Mouse (Mus musculus) intestine, embryonic 15.5 days (tissue): ENCODE results near the gene Rxra. TPM values are rescaled to one million over a fixed set of nuclear protein-coding genes. Genes with fewer than 3 reads are reported as not detected.

Experiments
- ATAC-seq: fragments of 200-750 bp; cut with Nextera tagmentation; 2 replicates; pipeline ENCODE4 v1.8.0; 2017; ENCODE audit warnings: moderate TSS enrichment, moderate library complexity
- H3K27ac ChIP-seq: fragments of 300-500 bp; sonication (generic); 2 replicates; pipeline ENCODE4 v1.5.1; 2015; ENCODE audit warnings: mild to moderate bottlenecking, inconsistent platforms
- H3K27me3 ChIP-seq: fragments of 300-500 bp; sonication (generic); replicated peaks from 2 replicates; pipeline ENCODE4 v1.6.1; 2015; ENCODE audit warnings: inconsistent platforms
- H3K36me3 ChIP-seq: fragments of 300-500 bp; sonication (generic); 2 replicates; pipeline ENCODE4 v1.6.1; 2015; ENCODE audit warnings: inconsistent platforms
- H3K4me1 ChIP-seq: fragments of 300-500 bp; sonication (generic); replicated peaks from 2 replicates; pipeline ENCODE4 v1.6.1; 2015; ENCODE audit warnings: inconsistent platforms
- H3K4me2 ChIP-seq: fragments of 300-500 bp; sonication (generic); replicated peaks from 2 replicates; pipeline ENCODE4 v1.6.1; 2015; ENCODE audit warnings: mild to moderate bottlenecking, inconsistent platforms
- H3K4me3 ChIP-seq: fragments of 300-500 bp; sonication (generic); replicated peaks from 2 replicates; pipeline ENCODE4 v1.5.1; 2015; ENCODE audit warnings: inconsistent platforms
- H3K9ac ChIP-seq: fragments of 300-500 bp; sonication (generic); 2 replicates; pipeline ENCODE4 v1.6.1; 2015; ENCODE audit warnings: inconsistent platforms
- H3K9me3 ChIP-seq: fragments of 300-500 bp; sonication (generic); 2 replicates; pipeline ENCODE4 v1.6.1; 2016; ENCODE audit warnings: inconsistent platforms
- WGBS: fragments of 180-500 bp; shearing (Covaris S2); methylation state at CpG from one replicate; pipeline ENCODE4 v1.1.7; 2015; 5-methylcytosine and 5-hydroxymethylcytosine counted together
- polyA plus RNA-seq: library from polyadenylated mRNA; unstranded; fragments of >200 nt; fragmentation: Nextera tagmentation; extraction: Ambion mirVana; gene quantifications from 2 replicates; pipeline ENCODE4 v1.2.1, GENCODE M21; 2015

Rxra gene
- polyA plus RNA-seq, 1 experiment from 2014 or later, result 12.5 TPM

DNA sequence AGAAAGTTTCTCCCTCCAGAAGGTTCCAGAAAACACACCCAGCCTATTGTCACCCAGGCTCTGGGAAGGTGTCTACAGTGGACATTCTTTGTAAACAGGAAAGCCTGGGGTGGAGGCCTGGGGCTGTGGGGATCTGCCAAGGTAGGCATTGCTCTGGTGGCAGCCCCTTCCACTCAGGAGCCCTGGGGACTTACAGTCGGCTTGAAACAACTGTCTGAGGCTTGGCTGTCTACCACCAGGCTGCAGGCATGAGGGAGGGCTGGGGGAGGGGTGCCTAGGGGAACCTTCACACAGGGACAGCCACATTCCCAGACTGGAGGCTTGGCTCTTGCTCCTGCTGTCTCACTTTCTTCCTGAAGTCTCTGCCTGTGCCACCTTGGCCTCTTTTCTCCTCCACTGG is 58.1 kb downstream of the Rxra start:
- Histone ChIP-seq H3K36me3 (no peaks in the 10 kb centered on the region), H3K4me1 (peaks cover 43% of the 10 kb centered on the region), H3K27me3 (no peaks in the 10 kb centered on the region), H3K4me3 (no peak overlapping the region), H3K9ac (no peak overlapping the region), H3K9me3 (no peaks in the 10 kb centered on the region), H3K27ac (0 out of 2 replicates have a peak overlapping the region, but pooled peaks have one; percentile 30), H3K4me2 (no peak overlapping the region)
- ATAC-seq, result no peak
- 14% methylated on average over 1 of the region's 1 CpGs for WGBS

DNA sequence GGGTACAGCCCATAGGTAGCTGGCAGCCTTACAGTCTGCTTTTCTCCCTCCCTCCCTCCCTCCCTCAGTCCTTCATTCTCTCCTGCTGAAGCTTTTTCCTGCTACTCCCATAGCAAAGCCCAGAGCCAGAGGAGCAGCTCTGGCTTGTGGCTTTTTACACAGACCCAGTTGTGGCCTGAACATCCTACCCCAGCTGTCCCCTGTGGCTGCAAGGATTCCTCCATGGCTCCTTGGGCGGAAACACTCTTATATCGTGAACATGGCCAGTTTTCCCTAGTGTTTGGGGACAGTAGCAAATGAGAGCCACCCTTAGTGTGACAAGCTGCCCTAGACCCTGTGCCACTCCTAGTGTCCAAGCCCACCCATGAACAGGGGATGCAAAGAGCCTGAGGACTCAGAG is 58.6 kb downstream of the Rxra start:
- Histone ChIP-seq H3K9ac (no peak overlapping the region), H3K27ac (0 out of 2 replicates have a peak overlapping the region, but pooled peaks have one; percentile 30), H3K27me3 (no peaks in the 10 kb centered on the region), H3K4me1 (peaks cover 48% of the 10 kb centered on the region), H3K4me2 (no peak overlapping the region), H3K36me3 (no peaks in the 10 kb centered on the region), H3K9me3 (no peaks in the 10 kb centered on the region), H3K4me3 (no peak overlapping the region)
- no peak for ATAC-seq
- WGBS, result 70% methylated on average over 2 of the region's 2 CpGs

DNA sequence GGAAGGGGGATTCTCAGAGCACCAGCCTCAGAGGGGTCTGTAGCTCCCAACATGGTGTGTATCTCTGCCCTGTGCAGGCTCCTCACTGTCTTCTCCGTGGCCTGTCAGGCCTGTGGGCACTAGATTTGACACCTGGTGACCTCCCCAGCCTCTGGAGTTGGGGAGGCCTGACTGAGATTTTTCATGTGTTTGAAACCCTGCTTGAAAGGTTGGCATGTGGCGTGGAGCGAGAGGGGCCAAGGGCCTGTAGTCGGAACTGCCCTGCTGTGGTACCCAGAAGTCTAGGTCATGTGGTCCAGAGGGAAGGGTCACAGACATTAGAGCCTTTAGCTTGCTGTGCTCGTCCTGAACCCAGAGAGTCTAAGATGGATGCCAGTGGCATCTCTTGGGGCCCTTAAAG is 60.6 kb downstream of the Rxra start:
- no peak overlapping the region for H3K4me3 ChIP-seq
- H3K4me2 ChIP-seq, result no peak overlapping the region
- H3K4me1 ChIP-seq, result peaks cover 55% of the 10 kb centered on the region
- no peak overlapping the region for H3K27ac ChIP-seq
- 92% methylated on average over 5 of the region's 5 CpGs for WGBS
- H3K36me3 ChIP-seq, result peaks cover 5% of the 10 kb centered on the region; the same call in 1 of the 2 replicates
- no peak for ATAC-seq
- no peak overlapping the region for H3K9ac ChIP-seq
- H3K27me3 ChIP-seq, result no peaks in the 10 kb centered on the region
- no peaks in the 10 kb centered on the region for H3K9me3 ChIP-seq

GRCm38 (mm10) chr2:27738396-27738795 is 62.2 kb downstream of the Rxra start:
- Histone ChIP-seq H3K4me2 (no peak overlapping the region), H3K27ac (no peak overlapping the region), H3K36me3 (peaks cover 9% of the 10 kb centered on the region; the same call in 1 of the 2 replicates), H3K4me3 (no peak overlapping the region), H3K9ac (no peak overlapping the region), H3K9me3 (no peaks in the 10 kb centered on the region), H3K4me1 (peaks cover 39% of the 10 kb centered on the region), H3K27me3 (no peaks in the 10 kb centered on the region)
- no peak for ATAC-seq
- WGBS, result 88% methylated on average over 3 of the region's 3 CpGs

GRCm38 (mm10) chr2:27740091-27740608 is 63.9 kb downstream of the Rxra start:
- Histone ChIP-seq H3K36me3 (peaks cover 9% of the 10 kb centered on the region; the same call in 1 of the 2 replicates), H3K9me3 (no peaks in the 10 kb centered on the region), H3K4me2 (peak overlapping the region; percentile 25), H3K4me1 (peaks cover 37% of the 10 kb centered on the region), H3K4me3 (no peak overlapping the region), H3K27me3 (no peaks in the 10 kb centered on the region), H3K27ac (peak overlapping the region; percentile 46), H3K9ac (no peak overlapping the region)
- ATAC-seq, result peak; percentile 73
- WGBS, result 9% methylated on average over 16 of the region's 16 CpGs

- H3K9me3 ChIP-seq, result no peaks in the 10 kb centered on the region
- no peak overlapping the region for H3K4me3 ChIP-seq
- H3K4me1 ChIP-seq, result peaks cover 58% of the 10 kb centered on the region
- H3K27ac ChIP-seq, result no peak overlapping the region
- H3K36me3 ChIP-seq, result peaks cover 15% of the 10 kb centered on the region; the same call in 1 of the 2 replicates
- no peak for ATAC-seq
- H3K9ac ChIP-seq, result no peak overlapping the region
- no peaks in the 10 kb centered on the region for H3K27me3 ChIP-seq
- 96% methylated on average over 1 of the region's 1 CpGs for WGBS
- no peak overlapping the region for H3K4me2 ChIP-seq
Measured at GRCm38 (mm10) chr2:27743177-27743576, 66.9 kb downstream of the Rxra start.

DNA sequence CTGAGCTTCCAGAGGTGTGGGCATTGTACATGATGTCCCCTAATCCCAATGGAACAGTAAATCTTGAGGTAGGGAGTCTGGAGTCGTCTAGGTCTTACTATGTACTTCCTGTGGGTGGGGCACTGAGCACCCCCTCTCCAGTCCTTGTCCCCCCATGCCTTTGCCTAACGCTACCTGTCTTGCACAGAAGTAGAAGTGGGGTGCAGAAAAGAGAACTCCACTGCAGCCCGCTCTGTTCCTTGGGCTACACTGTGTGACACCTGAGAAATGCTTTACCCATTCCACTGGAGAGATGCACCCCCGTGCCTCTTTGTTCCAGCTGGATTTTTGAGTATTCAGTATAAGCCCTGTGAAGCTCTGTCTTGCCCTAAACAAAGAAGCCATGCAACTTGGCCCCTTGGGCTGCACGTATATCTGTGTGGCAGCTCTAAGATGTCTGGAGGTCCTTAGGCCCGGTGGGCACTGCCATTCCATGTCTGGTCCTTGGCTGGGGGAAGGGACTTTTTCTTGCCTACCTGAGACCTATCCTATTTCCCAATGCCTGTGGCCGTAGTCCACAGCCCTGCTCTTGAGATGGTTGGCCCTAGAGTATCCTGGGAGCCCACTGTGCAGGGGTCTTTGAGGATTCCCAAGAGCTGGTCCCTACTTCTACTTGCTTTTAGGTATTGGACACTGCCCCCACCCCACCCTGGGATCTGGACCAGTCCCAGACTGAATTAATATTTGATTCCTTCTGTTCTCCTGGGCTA is 67.8 kb downstream of the Rxra start:
- Histone ChIP-seq H3K9me3 (no peaks in the 10 kb centered on the region), H3K36me3 (peaks cover 20% of the 10 kb centered on the region), H3K27ac (no peak overlapping the region), H3K4me1 (peaks cover 54% of the 10 kb centered on the region), H3K4me2 (no peak overlapping the region), H3K9ac (no peak overlapping the region), H3K27me3 (no peaks in the 10 kb centered on the region), H3K4me3 (no peak overlapping the region)
- ATAC-seq, result 0 out of 2 replicates have a peak, but pooled peaks have one; percentile 2
- WGBS, result 86% methylated on average over 7 of the region's 7 CpGs

DNA sequence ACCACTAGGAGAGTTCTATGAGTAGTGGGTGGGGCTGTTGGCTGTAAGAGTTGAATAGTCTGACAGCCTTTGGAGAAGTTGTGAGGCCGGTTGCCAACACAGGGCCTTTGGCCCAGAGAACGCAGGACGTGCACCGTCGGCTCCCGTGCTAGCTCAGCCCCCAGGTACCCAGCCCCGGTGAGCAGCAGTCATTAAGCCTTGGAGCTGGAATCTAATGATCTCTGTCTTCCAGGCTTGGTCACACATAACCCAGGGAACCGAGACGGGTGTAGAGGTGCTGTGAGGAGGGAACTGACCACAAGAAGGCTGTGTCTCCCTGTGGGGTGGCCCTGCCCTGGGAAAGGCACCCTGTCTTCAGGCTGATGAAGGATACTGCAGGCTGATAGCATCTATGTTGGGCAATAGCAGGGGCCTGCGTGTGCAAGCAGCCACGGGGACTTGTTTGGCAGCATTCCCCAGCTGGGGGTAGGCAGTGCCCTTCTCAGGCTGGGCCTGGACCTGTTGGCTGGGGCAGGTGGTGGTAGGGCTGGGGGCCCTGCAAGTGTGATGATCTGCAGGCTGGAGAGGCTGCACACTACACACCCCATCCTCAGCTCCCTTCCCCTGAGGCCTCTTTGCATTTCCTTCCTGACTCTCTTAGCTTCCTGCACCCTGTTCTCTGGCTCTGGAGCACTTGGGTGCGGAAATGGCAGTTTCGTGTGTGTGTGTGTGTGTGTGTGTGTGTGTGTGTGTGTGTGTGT is 68.5 kb downstream of the Rxra start:
- 44% methylated on average over 13 of the region's 13 CpGs for WGBS
- Histone ChIP-seq H3K4me1 (peaks cover 46% of the 10 kb centered on the region), H3K9me3 (no peaks in the 10 kb centered on the region), H3K9ac (no peak overlapping the region), H3K4me2 (peak overlapping the region; percentile 21; the same call in 1 of the 2 replicates), H3K27me3 (no peaks in the 10 kb centered on the region), H3K4me3 (no peak overlapping the region), H3K36me3 (peaks cover 25% of the 10 kb centered on the region), H3K27ac (peak overlapping the region; percentile 70)
- ATAC-seq, result peak; percentile 48

- Histone ChIP-seq H3K27me3 (no peaks in the 10 kb centered on the region), H3K4me3 (no peak overlapping the region), H3K4me2 (no peak overlapping the region), H3K36me3 (peaks cover 25% of the 10 kb centered on the region), H3K4me1 (peaks cover 47% of the 10 kb centered on the region), H3K27ac (peak overlapping the region; percentile 70), H3K9me3 (no peaks in the 10 kb centered on the region), H3K9ac (no peak overlapping the region)
- WGBS, result 17% methylated on average over 18 of the region's 18 CpGs
- ATAC-seq, result peak; percentile 19; the same call in 1 of the 2 replicates
Measured at GRCm38 (mm10) chr2:27745673-27746620, 69.7 kb downstream of the Rxra start.

DNA sequence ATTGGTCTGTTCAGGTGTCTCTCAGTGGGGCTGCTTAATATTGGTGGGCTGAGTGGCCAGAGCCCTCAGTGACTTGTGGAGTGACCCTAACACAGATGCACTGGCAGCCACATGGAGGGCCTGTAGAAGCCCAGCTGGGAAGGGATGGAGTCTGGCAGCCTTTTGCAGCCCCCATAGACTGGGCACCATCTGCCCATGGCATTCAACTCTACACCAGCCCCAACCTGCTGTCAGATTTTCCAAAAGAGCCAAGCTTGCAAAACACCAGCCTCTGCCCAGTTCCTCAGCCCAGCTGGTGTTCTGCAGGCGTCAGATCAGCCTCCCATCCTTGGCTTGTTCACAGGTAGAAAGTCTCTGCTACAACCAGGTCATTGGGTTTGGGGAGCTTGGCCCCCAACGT is 70.6 kb downstream of the Rxra start:
- Histone ChIP-seq H3K9ac (no peak overlapping the region), H3K27me3 (no peaks in the 10 kb centered on the region), H3K9me3 (no peaks in the 10 kb centered on the region), H3K4me1 (peaks cover 56% of the 10 kb centered on the region), H3K4me2 (no peak overlapping the region), H3K36me3 (peaks cover 19% of the 10 kb centered on the region), H3K27ac (no peak overlapping the region), H3K4me3 (no peak overlapping the region)
- WGBS, result 69% methylated on average over 2 of the region's 2 CpGs
- no peak for ATAC-seq

DNA sequence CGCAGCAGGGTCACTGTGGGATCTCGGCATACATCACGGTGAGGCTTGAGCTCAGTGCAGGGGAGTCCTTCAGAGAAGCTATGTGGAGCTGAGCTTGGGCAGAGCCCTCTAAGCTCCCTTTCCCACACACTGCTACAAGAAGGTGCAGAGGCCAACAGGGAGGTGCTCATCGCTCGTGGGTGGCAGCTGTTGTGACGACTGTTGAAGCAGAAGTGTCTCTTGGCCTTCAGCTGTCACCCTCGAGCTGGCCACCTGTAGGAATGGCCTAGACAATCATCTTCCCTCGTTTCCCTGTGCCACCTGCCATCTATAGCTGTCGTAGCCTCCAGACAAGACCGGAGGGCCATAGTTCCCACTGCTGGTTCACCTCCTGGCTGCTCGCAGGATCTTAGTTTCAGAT is 72.7 kb downstream of the Rxra start:
- WGBS, result 84% methylated on average over 11 of the region's 11 CpGs
- Histone ChIP-seq H3K36me3 (peaks cover 32% of the 10 kb centered on the region), H3K4me1 (peaks cover 53% of the 10 kb centered on the region)

More for the DNA sequence above, 72.7 kb downstream of the Rxra start:
- Histone ChIP-seq H3K4me3 (no peak overlapping the region), H3K4me2 (no peak overlapping the region), H3K27ac (no peak overlapping the region), H3K9ac (no peak overlapping the region), H3K9me3 (no peaks in the 10 kb centered on the region), H3K27me3 (no peaks in the 10 kb centered on the region)
- no peak for ATAC-seq
